Mouse (Mus musculus) gastrocnemius, postnatal 36 days (tissue): ENCODE data around the gene Relb. TPM values are rescaled to one million over a fixed set of nuclear protein-coding genes. Genes with fewer than 3 reads are reported as not detected.
"Not testable (repeated sequence)": the region's sequence is repeated elsewhere in the genome, so short reads cannot be mapped to it uniquely, and the experiment has no call there.

ENCODE experiments used
- DNase-seq, 2 experiments: peaks; one replicate each; pipeline ENCODE4 v3.0.0; 2022
- intact Hi-C: fragments of 180-260 bp; cut with DNase I; formaldehyde crosslinking; loops from one replicate; pipeline ENCODE4 v1.15.1; 2025
- total RNA-seq, 2 experiments: library from RNA; stranded (reverse); gene quantifications; 2 replicates each; pipeline ENCODE4 v1.2.3; 2021

The Relb gene
- total RNA-seq, 2 experiments from 2014 or later = 5.1 to 6.0 TPM

DNA sequence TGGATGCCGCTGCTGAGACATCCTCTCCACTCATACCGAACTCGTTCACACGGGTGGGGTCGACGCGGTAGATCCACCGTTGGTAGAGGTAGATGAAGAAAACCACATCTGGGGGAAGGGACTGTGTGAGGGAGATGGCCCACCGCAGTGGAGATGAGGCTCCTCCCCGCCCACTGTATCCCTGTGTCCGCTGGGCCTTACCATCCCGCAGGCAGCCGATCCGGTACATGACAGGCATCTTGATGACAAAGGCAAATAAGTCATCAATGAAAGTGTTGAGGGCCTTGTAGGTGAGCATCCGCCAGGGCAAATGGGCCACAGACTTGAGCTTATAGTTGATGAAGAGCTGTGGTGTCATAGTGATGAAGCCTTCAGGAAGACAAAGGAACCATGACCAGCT lies 4.6 kb upstream of the Relb start:
- intact Hi-C loops = no loop called here

DNA sequence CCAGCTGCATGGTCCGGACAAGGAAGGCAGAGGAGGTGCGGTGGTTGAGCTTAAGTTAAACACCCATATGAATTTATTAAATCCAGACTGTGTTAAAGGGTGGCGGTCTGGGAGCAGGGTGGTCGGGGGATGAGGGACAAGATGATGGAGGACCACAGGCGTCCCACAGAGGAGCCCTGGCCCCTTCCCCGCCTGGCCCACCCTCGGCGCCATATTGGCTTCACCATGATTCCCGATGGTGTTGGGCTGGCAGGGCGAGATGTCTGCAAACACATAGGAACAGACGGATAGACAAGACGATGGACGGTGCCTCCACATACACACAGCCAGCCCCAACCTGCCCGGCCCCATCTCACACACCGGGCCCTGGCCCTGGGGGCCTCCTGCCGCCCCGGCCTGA lies 4.0 kb upstream of the Relb start:
- intact Hi-C loops = no loop called here
- DNase-seq = no peak

More for the DNA sequence above, 4.6 kb upstream of the Relb start:
- no peak for DNase-seq

DNA sequence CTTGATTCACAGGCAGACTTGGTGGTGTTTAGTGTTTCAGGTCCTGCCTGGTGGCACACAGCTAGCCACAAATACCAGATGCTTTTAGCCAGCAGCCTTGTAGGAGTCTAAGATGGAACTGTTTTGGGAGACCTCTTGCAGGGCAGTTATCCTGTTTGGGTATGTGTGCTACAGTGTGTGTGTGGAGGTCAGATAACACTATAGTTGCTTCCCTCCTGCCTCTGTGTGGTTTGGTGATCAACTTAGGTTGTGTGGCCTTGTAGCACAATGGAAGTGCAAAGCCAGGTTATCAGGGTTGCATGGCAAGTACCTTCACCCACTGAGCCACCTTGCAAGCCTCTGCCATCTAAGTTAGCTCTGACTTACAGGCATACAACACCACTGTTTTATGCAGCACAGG lies 3.5 kb upstream of the Relb start:
- intact Hi-C loops = no loop called here

DNA sequence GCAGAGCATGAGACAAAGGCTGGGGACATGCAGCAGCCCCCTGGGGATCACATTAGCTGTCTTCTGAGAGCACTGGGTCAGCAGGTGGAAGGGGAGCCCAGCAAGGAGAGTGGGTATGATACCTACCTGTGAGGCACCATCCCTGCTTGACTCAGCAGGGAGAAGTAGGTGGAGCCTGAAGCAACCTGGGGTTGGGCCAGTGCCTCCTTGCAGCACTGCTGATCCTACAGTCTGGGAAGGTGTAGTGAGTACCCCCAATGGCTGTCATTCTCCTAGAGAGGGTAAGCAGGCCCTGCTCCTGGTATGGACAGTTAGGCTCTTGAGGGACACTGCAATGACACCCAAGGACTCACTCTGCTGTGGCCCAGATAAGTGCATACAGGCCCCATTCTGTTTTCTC lies 3.0 kb upstream of the Relb start:
- no peak for DNase-seq
- intact Hi-C loops = no loop called here

More for the DNA sequence above, 3.5 kb upstream of the Relb start:
- no peak for DNase-seq

DNA sequence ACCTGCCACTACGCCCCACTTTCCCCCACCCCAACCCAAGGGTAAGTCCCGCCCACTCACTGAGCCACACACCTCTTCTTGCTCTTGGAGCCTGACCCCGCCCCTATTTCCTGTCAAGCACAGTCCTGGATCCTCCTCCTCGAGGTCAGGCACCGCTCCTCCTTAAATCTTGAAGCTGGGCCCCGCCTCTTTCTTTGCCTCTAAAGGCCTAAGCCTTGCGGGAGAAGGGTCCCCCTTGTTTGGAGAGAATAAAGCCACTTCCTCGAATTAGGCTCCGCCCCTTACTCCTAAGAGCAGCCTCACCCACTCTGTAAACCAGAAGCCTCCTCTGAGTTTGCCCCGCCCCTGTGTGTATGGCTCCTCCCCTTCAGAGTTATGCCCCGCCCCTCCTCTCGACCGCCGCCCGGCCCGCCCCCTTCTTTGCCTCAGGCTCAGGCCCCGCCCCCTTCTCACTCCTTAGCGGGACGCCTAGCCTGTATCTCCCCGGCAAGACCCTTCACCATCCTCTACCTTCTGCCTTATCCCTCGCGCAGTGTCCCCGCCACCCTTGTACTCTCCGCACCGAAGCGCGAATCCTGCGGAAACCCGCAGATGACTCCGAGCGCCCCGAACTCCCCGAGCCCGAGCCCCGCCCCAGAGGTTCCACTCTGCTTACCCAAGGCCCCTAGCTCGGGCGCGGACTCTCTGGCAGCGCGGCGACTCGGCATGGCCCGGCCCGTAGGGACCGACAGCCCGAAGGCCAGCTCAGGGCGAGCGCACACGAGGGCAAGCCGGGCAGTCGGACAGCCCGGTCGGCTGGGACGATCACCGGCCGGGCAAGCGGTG lies 490 bp downstream of the Relb start:
- peak; percentile 92 to 95 for DNase-seq
- intact Hi-C loops = no loop called here

DNA sequence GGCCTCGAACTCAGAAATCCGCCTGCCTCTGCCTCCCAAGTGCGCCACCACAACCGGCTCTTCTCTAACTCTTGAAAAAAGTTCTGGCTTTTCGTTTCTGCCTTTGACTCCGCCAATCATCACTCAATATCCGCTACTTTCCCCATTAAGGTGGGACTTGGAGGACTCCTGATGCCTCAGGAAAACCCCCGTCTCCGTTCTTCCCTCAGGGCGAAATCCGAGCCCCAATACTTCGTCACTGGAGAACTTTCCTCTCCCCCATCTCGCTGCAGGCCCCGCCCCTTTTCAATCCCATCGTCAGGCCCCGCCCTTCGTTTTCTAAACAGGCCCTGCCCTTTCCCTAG lies 1.1 kb downstream of the Relb start:
- intact Hi-C loops = no loop called here
- no peak for DNase-seq

DNA sequence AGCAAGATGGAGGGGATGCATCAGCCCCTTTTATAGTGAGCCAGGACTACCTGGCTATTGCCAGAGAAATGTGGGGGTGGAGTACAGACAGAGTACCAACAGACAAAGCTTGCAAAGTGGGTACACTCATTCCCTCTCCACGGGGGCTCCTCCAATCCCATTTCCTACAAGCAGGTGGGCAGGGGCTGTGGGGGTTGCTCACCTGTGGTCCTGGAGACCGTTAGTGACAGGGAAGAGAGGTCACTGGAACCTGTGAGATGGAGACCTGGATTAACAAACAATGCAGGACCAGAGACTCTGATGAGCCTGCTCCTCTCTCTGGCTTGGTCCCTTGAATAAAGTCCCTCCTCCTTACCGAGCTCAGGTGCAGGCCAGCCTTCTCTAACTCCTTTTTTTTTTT lies 1.5 kb downstream of the Relb start:
- DNase-seq = no peak
- intact Hi-C loops = no loop called here

DNA sequence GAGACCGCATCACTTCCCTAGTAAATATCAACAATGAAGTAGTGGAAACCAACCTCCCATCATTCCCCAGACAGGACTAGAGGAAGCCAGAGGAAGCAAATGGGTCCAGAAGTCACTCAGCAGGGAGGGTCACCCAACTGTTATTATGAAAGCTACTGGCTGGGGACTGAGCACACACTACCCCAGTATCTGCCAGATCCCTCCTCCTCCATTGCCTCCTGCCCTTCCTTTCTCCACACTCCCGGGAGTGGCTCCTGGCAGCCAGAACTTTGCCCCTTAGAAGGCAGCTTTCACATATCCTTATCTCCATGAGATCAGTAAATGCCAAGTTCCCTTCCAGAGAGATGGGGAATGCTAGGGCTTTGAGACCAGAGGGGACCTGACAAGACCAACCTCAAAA lies 5.8 kb downstream of the Relb start:
- no peak for DNase-seq
- intact Hi-C loops = no loop called here

DNA sequence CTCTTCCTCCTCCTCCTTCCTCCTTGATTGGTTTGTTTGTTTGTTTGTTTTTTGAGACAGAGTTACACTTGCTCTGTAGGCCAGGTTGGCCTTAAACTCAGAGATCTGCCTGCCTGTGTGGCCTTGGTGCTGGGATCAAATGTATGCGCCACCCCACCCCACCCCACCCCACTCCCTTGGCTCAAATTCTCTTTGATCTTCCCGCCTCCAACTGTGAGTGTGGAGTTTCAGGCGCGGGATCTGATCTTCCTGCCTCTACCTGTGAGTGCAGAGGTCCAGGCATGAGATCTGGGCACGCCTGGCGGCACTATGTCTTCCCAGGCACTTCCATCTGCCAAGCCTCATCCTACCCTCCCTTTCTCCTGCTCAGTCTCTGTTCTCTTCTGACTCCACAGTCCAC lies 7.0 kb downstream of the Relb start:
- DNase-seq = no peak
- intact Hi-C loops = no loop called here

DNA sequence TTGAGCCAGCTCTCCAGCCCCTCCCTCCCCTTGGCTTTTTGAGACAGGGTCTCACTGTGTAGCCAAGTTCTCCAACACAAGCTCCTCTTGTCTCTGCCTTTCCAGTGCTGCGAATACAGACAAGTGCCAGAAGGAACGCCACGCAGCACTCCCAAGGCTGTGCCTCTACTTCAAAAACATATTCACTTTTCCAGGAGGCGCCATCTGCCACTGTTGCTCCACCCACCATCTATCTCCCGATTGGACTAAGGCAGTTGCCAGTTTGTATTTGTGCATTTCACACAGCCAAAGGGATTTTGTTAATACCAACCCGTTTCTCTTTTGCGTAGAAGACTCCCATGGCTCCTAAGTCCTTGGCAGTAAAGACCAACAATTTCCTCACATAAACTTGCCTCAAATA lies 8.4 kb downstream of the Relb start:
- no peak for DNase-seq
- intact Hi-C loops = loop anchor here (2.0 kb wide), 1 partner anchor 30 kb away; no protein-coding TSS in a partner anchor

DNA sequence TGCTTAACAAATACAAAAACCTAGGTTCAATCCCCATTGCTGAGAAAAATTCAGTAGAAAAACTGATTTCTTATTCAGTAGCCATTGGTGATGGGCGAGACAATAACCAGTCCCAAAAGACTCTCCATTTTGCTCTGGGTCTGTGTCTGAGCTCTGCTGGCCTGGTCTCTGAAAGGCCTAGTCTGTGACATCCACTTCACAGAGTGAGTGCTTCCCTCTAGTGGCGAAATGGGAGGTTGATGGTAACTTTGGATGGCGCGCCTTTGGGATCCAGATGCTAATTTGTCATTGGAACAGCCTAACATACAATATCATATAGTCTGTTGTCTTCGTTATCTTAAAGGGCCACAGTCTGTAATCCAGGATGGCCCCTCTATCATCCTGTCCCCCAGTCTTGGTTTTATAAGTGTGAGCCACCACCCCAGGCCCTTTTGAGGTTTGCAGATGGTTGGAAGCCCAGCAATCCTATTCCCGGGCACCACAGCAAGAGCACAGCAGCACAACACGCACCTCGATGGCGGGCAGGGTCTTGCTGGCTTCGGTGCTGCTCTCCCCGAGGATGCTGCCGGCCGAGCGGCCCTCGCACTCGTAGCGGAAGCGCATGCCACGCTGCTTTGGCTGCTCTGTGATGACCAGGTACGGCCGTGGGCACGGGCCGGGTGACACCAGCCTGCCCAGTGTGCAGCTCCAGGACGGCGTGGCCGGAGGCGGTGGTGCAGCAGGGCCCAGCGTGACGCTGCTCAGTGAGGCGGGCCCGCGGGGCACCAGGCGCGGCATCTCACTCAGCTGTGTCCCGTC lies 10.0 kb downstream of the Relb start:
- intact Hi-C loops = no loop called here
- peak; percentile 39 to 47 for DNase-seq

DNA sequence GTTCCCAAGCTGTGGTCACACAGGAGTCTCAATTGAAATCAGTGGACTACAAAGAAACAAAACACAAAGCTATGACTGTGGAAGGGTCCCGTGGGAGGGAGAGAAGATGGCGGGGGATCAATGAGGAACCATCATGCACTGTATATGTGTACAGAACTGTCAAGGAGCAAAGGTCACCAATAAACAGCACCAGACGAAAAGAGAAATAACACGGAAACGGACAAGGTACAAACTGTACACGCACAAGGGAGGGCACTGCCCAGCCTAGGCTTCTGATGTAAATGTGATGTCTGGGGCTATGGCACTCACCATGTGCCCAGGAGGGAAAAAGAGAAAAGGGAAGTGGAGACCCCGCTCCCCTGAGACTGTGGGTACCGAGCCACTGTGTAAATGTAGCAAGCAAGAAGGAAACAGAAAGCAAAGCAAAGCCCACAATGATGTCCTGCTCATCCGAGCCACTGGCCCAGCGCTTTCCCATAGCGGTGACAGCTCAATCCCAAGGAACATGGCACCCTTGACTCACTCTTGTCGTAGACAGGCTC lies 14.1 kb downstream of the Relb start:
- intact Hi-C loops = no loop called here
- no peak for DNase-seq

DNA sequence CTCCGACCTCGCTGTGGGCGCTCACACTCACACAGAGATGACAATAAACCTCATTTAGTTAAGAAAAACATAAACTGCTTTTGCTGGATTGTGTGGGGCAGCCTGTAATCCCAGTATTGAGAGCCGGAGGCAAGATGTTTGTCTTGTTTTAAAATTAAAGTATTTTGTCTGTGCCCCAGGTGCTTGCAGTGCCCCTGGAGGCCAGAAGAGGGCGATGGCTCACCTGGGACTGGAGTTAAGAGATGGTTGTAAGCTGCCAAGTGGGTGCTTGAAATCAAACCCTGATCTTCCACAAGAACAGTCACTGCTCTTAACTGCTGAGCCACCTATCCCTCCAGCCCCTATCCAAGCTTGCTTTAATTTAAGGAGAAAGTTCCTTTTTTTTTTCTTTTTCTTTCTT lies 18.3 kb downstream of the Relb start:
- no peak for DNase-seq
- intact Hi-C loops = no loop called here

DNA sequence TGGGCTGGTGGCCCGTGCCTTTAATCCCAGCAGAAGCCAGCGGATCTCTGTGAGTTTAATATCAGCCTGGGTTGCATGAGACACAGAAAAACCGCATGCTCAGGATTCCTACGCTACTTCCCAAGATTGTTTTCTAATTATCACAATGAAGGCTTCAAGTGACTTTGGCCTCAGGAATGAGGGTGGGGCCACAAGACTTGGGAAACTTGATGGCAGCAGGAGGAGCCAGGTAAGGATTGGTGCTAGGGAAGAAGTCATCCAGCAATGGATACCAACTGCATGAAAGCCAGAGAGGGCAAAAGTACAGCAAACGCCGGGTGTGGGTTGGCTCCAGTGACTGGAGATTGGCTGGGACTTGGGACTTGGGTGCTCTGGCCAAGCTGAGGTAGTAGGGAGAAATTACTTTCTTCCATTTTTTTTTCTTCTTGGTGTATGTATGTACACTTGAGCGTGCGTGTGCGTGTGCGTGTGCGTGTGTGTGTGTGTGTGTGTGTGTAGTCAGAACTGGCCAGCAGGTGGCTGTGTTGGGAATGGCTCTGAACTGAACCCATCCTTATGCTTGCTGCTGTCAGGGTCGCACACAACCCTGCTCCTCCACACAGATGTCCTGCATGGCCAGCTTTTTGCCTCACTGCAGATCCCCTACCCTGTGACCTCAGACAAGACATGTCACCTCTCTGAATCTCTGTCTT lies 19.5 kb downstream of the Relb start:
- intact Hi-C loops = no loop called here
- no peak for DNase-seq

DNA sequence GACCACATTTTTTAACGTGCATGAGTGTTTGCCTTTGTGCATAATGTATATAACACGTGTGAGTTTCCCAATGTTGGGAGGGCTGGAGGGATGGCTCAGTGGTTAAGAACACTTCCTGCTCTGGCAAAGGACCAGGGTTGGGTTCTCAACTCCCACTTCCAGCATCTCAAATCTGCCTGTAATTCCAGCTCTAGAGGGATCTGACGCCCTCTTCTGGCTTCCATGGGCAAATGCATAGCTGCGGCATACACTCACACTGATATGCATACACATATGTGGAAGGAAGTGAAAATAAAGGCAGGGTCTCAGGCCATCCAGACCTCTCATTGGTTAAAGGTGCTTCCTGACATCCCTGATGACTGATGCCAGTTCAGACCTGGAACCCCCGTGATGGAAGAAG lies 21.9 kb downstream of the Relb start:
- DNase-seq = no peak
- intact Hi-C loops = no loop called here

DNA sequence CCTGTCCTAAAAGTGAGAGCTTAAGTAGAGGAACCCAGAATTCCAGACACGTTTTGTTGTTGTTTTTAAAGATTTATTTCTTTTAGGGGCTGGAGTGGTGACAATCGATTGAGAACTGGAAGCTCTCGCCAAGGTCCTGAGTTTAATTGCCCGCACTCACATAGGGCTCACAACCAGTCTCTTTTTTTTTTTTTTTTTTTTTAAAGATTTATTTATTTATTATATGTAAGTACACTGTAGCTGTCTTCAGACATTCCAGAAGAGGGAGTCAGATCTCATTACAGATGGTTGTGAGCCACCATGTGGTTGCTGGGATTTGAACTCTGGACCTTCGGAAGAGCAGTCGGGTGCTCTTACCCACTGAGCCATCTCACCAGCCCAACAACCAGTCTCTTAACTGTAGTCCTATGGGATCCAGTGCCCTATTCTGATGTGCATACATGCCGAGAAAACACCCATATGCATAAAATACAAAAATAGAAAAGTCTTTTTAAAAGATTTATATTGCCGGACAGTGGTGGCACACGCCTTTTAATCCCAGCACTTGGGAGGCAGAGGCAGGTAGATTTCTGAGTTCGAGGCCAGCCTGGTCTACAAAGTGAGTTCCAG lies 24.5 kb downstream of the Relb start:
- intact Hi-C loops, DNase-seq: not testable (repeated sequence)

DNA sequence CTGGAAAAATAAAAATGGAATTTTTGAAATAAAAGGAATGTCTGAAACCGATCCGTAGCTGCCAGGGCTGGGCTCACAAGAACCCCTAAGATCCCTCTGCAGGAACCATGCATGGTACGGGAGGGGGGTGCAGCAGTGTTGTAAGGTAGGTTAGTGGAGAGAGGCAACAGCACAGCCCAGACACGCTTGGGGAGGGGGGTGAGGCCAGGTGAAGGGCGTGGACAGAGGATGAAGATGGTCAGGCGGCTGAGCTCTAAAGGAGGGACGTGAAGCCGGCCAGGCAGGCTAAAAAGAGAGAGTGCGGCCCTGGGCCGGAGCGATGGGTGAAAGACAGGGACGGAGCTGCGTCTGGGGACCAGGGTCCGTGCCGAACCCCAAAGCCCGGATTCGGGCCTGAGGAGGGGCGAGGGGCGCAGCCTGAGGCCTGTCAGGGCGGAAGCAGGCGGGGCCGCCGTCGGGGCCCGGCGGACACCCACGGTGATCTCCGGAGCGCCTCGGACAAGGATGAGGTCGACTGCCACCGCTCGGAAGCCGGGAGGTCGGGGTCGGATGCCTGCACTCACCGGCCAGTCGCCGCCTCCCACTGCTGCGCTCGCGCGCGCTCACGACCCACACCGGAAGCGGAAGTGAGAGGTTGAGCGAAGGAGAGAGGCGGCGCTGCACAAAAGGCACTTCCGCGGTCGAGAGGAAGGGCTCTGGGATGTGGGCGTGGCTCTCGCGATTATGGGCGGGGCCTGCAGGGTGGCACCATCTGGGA lies 25.2 kb downstream of the Relb start, which contains the start of gene Clasrp:
Clasrp (minus strand) TSS at position 638 of the 757 bp plus-strand sequence.
- DNase-seq = peak; percentile 93 to 97
- intact Hi-C loops = no loop called here

DNA sequence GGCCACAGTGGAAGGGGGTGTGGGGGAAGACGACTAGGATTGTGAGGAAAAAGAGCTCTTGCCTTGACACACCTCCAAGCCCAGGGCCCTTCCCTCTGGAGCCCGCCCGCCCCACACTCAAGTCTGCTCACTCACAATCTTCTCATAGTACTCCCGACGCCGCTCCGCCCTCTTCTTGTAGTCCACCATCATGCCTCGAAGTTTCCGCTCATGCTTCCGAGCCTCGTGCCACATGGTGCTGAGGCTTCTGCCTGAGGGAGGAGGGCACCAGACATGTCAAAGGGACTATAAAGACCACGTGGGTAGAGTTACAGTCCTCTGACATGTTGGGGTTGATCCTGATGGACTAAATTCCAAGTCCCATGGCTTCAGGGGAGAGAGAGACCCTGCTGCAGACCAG lies 26.2 kb downstream of the Relb start:
- intact Hi-C loops = no loop called here
- no peak for DNase-seq

DNA sequence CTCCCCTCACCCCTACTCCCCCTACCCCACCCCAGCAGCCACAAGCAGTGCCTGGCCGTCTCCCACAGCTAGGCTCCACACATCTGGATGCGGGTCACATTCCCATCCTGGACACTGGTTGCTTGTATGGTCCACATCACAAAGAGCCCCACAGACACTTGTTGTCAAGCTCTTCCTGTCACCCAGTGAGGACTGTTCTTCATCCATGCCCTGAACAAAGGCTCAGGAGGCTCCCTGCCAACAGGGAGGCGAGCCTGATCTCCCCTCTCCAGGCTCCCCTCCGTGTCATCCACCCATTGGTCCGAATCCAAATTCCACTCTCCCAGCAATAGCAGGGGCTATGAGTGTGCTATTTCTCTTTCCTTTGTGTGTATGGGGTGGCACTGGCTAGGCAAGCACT lies 28.7 kb downstream of the Relb start:
- DNase-seq = no peak
- intact Hi-C loops = no loop called here
